Mouse (Mus musculus): ENCODE data around the gene Tbx6.

DNA sequence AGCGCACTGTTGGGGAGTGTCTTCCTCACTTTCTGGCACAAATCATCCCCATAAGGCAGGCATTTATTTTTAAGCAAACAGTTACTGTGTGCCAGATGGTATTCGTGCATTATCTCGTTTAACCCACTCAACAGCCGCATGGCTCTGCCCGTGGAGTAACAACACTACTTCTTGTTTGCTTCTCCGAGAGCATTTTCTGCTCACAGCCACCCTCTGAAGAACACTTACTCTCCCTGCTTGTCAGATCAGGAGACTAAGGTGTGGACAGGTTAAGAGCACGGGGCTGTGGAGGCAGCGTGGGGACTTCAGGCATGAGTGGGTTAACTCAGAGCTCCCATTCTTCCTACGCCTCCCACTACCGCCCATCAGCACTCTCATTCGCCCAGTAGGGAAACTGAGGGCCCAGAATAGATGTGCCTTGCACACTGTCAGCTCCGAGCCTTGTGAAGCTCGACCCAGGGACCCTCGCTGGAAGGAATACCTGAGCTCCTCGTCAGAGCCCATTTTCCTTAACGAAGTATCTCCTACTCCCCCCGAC, 18.7 kb upstream of the Tbx6 start:
- TF ChIP-seq POLR2A (IDR thresholded peaks at IDR 0.05; ENCODE audit: insufficient read depth, low read length) (no peak), EP300 (IDR thresholded peaks at IDR 0.05; ENCODE audit: insufficient read depth, low read depth, low read length) (no peak), CTCF (IDR thresholded peaks at IDR 0.05; ENCODE audit: low read depth, low read length) (no peak)

Measured in ES-Bruce4 (cell line).